Mouse (Mus musculus) embryonic facial prominence, embryonic 14.5 days (tissue): ENCODE data around the gene Ankrd37. TPM values are rescaled to one million over a fixed set of nuclear protein-coding genes. Genes with fewer than 3 reads are reported as not detected.

Experiments
- ATAC-seq: fragments of 200-750 bp; cut with Nextera tagmentation; 2 replicates; pipeline ENCODE4 v1.8.0; 2017; ENCODE audit warnings: low read depth, moderate number of reproducible peaks, moderate TSS enrichment
- DNase-seq: peaks from one replicate; pipeline ENCODE4 v3.0.0-alpha.2; 2015; ENCODE audit warnings: low spot score
- H3K27ac ChIP-seq: fragments of 300-500 bp; sonication (generic); replicated peaks from 2 replicates; pipeline ENCODE4 v1.5.1; 2014; ENCODE audit warnings: low read depth, mild to moderate bottlenecking, low read length, moderate library complexity
- H3K27me3 ChIP-seq: fragments of 300-500 bp; sonication (generic); replicated peaks from 2 replicates; pipeline ENCODE4 v1.6.1; 2014; ENCODE audit warnings: low read length; ENCODE audit not compliant: control insufficient read depth, insufficient read depth
- H3K36me3 ChIP-seq: fragments of 300-500 bp; sonication (generic); 2 replicates; pipeline ENCODE4 v1.6.1; 2014; ENCODE audit warnings: low read length, mixed read lengths; ENCODE audit not compliant: control insufficient read depth, insufficient read depth
- H3K4me1 ChIP-seq: fragments of 300-500 bp; sonication (generic); 2 replicates; pipeline ENCODE4 v1.6.1; 2014; ENCODE audit warnings: antibody characterized with exemption, low read length; ENCODE audit not compliant: control insufficient read depth, insufficient read depth
- H3K4me2 ChIP-seq: fragments of 300-500 bp; sonication (generic); 2 replicates; pipeline ENCODE4 v1.6.1; 2014; ENCODE audit warnings: low read depth, mild to moderate bottlenecking, low read length, moderate library complexity, mixed read lengths
- H3K4me3 ChIP-seq: fragments of 300-500 bp; sonication (generic); 2 replicates; pipeline ENCODE4 v1.5.1; 2014; ENCODE audit warnings: low read depth, mild to moderate bottlenecking, low read length
- H3K9ac ChIP-seq: fragments of 300-500 bp; sonication (generic); 2 replicates; pipeline ENCODE4 v1.6.1; 2014; ENCODE audit warnings: low read depth, mild to moderate bottlenecking, low read length, moderate library complexity, mixed read lengths
- H3K9me3 ChIP-seq: fragments of 300-500 bp; sonication (generic); 2 replicates; pipeline ENCODE4 v1.6.1; 2016; ENCODE audit warnings: low read length; ENCODE audit not compliant: control insufficient read depth
- WGBS: fragments of 180-500 bp; shearing (Covaris S2); extraction: QIAGEN DNeasy Blood & Tissue Kit; methylation state at CpG from one replicate; pipeline ENCODE4 v1.1.7; 2014; 5-methylcytosine and 5-hydroxymethylcytosine counted together
- polyA plus RNA-seq: library from polyadenylated mRNA; unstranded; fragments of >200 nt; fragmentation: Nextera tagmentation; extraction: Ambion mirVana; gene quantifications from 2 replicates; pipeline ENCODE4 v1.2.1, GENCODE M21; 2014

Gene Ankrd37
- polyA plus RNA-seq, 1 experiment from 2014 or later = 19.2 TPM

DNA sequence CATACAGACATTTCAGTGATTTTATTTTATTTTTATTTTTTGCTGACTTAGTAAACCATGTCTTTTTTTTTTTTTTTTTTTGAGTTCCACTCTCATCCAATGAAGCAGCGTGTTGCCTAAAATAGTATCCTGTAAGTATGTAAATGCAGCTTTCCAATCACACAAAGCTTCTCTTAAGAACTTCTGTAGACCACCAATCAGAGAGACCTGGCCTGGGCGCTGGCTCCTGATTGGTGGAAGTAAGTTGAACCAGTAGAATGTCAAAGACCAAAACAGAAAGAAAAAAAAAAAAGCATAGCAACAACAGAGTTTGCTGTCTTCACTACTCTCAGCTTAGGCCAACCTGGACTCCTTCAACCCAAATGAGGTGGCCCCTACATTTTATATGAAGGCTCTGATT lies 4.8 kb upstream of the Ankrd37 start:
- peaks cover 12% of the 10 kb centered on the region for H3K4me1 ChIP-seq
- peak overlapping the region; percentile 39; the same call in 1 of the 2 replicates for H3K27ac ChIP-seq
- no peaks in the 10 kb centered on the region for H3K9me3 ChIP-seq
- DNase-seq (peak; percentile 56), ATAC-seq (peak; percentile 53; the same call in 1 of the 2 replicates)
- no peak overlapping the region for H3K9ac ChIP-seq
- H3K4me2 ChIP-seq = peak overlapping the region; percentile 46
- no peaks in the 10 kb centered on the region for H3K36me3 ChIP-seq
- peak overlapping the region; percentile 14; the same call in 1 of the 2 replicates for H3K4me3 ChIP-seq
- 50% methylated on average over 2 of the region's 2 CpGs for WGBS
- H3K27me3 ChIP-seq = no peaks in the 10 kb centered on the region

DNA sequence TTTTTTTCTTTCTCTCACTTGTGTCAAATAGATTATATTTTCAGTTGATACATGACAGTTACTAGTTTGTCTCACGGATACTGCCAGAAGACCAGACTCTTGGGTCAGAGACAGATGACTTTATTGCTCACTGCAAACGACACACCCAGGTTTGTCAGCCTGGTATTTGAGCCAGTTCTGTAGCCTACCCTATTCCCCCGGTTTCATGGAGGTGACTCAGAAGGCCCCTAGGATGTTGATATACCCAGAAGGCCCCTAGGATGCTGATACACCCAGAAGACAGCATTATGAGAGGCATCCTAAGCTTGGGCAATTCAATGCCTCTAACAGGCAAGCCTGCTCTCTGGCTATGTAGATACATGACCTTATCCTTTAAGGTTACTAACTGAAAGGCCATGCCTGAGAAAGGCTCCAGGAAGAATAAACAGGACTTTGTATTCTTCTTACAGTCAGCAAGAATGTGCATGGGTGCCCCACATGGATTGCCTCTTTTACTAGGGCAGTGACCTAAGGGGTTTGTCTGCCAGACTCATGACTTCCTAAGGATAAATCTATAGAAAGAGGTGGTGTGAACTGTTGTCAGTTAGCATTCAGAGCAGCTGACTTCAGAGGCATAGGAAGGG lies 1.7 kb upstream of the Ankrd37 start:
- no peak overlapping the region for H3K4me2 ChIP-seq
- H3K9me3 ChIP-seq = no peaks in the 10 kb centered on the region
- no peaks in the 10 kb centered on the region for H3K27me3 ChIP-seq
- peaks cover 12% of the 10 kb centered on the region for H3K4me1 ChIP-seq
- H3K36me3 ChIP-seq = no peaks in the 10 kb centered on the region
- WGBS = 69% methylated on average over 3 of the region's 3 CpGs
- ATAC-seq (no peak), DNase-seq (no peak)
- H3K9ac ChIP-seq = no peak overlapping the region
- no peak overlapping the region for H3K27ac ChIP-seq
- no peak overlapping the region for H3K4me3 ChIP-seq

DNA sequence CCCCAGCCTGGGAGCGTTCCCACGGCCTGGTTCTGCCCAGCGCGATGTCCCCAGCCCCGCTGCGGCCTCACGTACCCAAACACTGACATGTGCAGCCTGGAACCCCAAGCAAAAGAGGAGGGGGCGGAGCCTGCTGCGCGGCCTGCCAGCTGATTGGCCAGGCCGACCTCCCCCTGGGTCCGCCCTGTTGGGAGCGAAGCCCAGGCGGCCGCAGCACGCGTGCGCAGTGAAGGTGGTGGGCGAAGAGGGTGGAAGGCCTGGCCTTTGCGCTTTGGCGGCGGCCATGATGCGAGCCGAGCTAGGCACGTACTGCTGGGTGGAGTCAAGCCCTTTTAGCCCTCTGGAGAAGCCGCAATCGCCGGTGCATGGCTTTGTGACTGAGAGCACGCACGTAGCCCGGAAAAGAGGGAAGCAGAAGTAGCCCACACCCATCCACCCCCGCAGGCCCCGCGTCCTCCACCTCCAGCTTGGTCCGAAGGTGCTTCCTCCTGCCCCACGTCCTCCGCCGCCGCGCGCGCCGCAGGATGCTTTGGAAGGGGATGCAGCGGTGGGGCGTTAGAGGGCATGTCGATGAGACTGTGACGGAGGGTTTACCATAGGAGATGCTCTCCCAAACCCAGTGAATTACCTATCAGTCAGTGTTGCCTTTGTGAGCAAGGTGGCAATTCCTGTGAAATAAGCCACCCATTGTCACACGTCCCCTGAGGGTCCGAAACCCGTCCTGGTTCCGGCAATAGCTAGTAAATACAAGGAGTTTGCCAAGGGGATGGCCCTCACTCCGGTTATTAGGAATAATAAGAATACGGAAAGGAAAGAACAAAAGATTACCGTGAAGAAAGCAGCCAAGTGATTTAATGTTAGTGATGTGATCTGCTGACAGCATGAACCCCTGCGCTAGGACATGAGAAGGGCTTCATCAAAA lies 5.5 kb downstream of the Ankrd37 start:
- DNase-seq (peak; percentile 98), ATAC-seq (peak; percentile 99)
- H3K9ac ChIP-seq = peak overlapping the region; percentile 88
- peak overlapping the region; percentile 95 for H3K27ac ChIP-seq
- H3K4me1 ChIP-seq = peaks cover 9% of the 10 kb centered on the region
- H3K4me3 ChIP-seq = peak overlapping the region; percentile 59
- H3K9me3 ChIP-seq = no peaks in the 10 kb centered on the region
- peaks cover 25% of the 10 kb centered on the region for H3K36me3 ChIP-seq
- WGBS = 7% methylated on average over 39 of the region's 55 CpGs
- H3K4me2 ChIP-seq = peak overlapping the region; percentile 97
- H3K27me3 ChIP-seq = no peaks in the 10 kb centered on the region

- DNase-seq = peak; percentile 41
- Histone ChIP-seq H3K4me2 (peak within 1 kb of the TSS; percentile 97), H3K27ac (peak within 1 kb of the TSS; percentile 95), H3K4me1 (peaks cover 9% of the 10 kb centered on the region), H3K36me3 (peaks cover 25% of the 10 kb centered on the region), H3K9ac (peak within 1 kb of the TSS; percentile 88), H3K4me3 (peak within 1 kb of the TSS; percentile 59), H3K27me3 (no peaks in the 10 kb centered on the region), H3K9me3 (no peaks in the 10 kb centered on the region)
- 3% methylated on average over 22 of the region's 22 CpGs for WGBS
- ATAC-seq = no peak; the same call in 1 of the 2 replicates
These were observed 6.2 kb downstream of the Ankrd37 start, which contains the start of gene Lrp2bp for GRCm38 (mm10) chr8:45999138-45999783. Gene Lrp2bp, plus strand, starts transcription at chr8:45999303.

DNA sequence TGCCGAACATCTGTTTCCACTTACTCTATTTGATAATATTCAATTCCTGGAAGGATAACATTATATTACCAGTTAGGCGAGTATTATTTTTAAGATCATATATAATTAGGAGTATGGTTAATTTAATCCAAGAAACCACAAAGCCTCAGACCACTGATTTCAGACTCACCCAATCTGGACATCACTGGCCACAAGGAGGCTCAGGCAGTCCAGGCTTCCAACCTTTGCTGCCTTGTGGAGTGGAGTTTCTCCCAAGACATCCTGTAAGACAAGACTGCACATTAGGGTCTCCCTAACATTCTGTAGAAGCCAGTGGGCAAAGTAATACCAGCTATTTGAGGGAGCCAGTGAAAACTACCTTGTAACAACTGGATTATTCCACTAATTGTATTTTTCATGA lies 7.3 kb downstream of the Ankrd37 start:
- Histone ChIP-seq H3K4me2 (peak overlapping the region; percentile 97), H3K9ac (no peak overlapping the region), H3K4me1 (peaks cover 9% of the 10 kb centered on the region), H3K27ac (no peak overlapping the region), H3K4me3 (0 out of 2 replicates have a peak overlapping the region, but pooled peaks have one; percentile 14), H3K36me3 (peaks cover 31% of the 10 kb centered on the region), H3K27me3 (no peaks in the 10 kb centered on the region), H3K9me3 (no peaks in the 10 kb centered on the region)
- DNase-seq = peak; percentile 28
- ATAC-seq = no peak
- 50% methylated on average over 2 of the region's 2 CpGs for WGBS

DNA sequence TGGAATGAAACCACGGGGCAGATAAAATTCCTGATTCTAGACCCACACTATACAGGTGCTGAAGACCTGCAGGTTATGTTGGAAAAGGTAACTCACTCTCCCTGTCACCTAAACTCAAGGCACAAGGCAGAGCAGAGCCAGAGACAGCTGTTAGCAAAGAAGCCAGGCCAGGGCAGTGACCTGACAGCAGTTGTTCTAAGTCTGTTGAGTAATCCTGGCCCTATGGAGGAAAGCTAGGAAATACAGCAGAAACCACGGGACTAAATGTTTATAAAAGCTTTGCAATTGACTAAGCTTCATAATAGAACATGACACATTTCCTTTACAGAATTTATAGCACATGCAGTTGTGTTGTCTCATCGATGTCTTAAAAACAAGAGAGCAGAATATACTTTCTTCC lies 9.9 kb downstream of the Ankrd37 start:
- 90% methylated on average over 3 of the region's 3 CpGs for WGBS
- Histone ChIP-seq H3K36me3 (peaks cover 40% of the 10 kb centered on the region), H3K27me3 (no peaks in the 10 kb centered on the region), H3K4me2 (no peak overlapping the region), H3K4me1 (peaks cover 7% of the 10 kb centered on the region), H3K9me3 (no peaks in the 10 kb centered on the region), H3K27ac (no peak overlapping the region), H3K4me3 (no peak overlapping the region), H3K9ac (no peak overlapping the region)
- ATAC-seq (no peak), DNase-seq (no peak)

DNA sequence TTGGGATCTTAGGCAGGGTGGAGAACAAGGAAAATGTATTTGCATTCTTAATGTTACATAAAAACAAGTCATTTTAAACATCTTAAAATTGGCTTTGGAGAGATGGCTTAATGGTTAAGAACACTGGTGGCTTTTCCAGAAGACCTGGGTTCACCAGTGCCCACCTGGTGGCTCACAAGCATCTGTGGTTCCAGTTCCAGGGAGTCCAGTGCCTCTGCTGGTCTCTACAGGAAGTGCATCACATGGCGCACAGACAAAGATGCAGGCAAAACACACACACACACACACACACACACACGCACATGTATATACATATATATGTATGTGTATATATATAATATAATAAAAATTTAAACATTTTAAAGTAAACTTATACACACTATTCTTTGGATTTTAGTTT lies 11.4 kb downstream of the Ankrd37 start:
- Histone ChIP-seq H3K9me3 (no peaks in the 10 kb centered on the region), H3K4me2 (no peak overlapping the region), H3K4me3 (no peak overlapping the region), H3K9ac (no peak overlapping the region), H3K4me1 (0 out of 2 replicates have a peak, but pooled peaks cover 3% of the 10 kb centered on the region), H3K36me3 (peaks cover 42% of the 10 kb centered on the region), H3K27ac (no peak overlapping the region), H3K27me3 (no peaks in the 10 kb centered on the region)
- 98% methylated on average over 2 of the region's 2 CpGs for WGBS
- no peak for ATAC-seq
- DNase-seq = no peak

GRCm38 (mm10) chr8:45990631-45991310 lies 14.7 kb downstream of the Ankrd37 start:
- 92% methylated on average over 4 of the region's 4 CpGs for WGBS
- no peaks in the 10 kb centered on the region for H3K27me3 ChIP-seq
- ATAC-seq = no peak
- H3K4me3 ChIP-seq = no peak overlapping the region
- no peak overlapping the region for H3K27ac ChIP-seq
- H3K4me2 ChIP-seq = no peak overlapping the region
- peaks cover 35% of the 10 kb centered on the region for H3K36me3 ChIP-seq
- no peak overlapping the region for H3K9ac ChIP-seq
- no peak for DNase-seq
- H3K4me1 ChIP-seq = no peaks in the 10 kb centered on the region
- no peaks in the 10 kb centered on the region for H3K9me3 ChIP-seq
